Mouse (Mus musculus) forebrain, embryonic 16.5 days (tissue): ENCODE data around the gene Lrsam1. TPM values are rescaled to one million over a fixed set of nuclear protein-coding genes. Genes with fewer than 3 reads are reported as not detected.

Experiments used
- ATAC-seq: fragments of 200-750 bp; cut with Nextera tagmentation; 2 replicates; pipeline ENCODE4 v1.8.0; 2017; ENCODE audit warnings: mild to moderate bottlenecking, moderate library complexity
- H3K27ac ChIP-seq: fragments of 300-500 bp; sonication (generic); 2 replicates; pipeline ENCODE4 v1.5.1; 2014; ENCODE audit warnings: low read length, control low read depth
- H3K27me3 ChIP-seq: fragments of 300-500 bp; sonication (generic); replicated peaks from 2 replicates; pipeline ENCODE4 v1.6.1; 2014; ENCODE audit warnings: low read length; ENCODE audit not compliant: control insufficient read depth, insufficient read depth
- H3K36me3 ChIP-seq: fragments of 300-500 bp; sonication (generic); 2 replicates; pipeline ENCODE4 v1.6.1; 2014; ENCODE audit not compliant: control insufficient read depth, insufficient read depth
- H3K4me1 ChIP-seq: fragments of 300-500 bp; sonication (generic); replicated peaks from 2 replicates; pipeline ENCODE4 v1.6.1; 2014; ENCODE audit warnings: low read length; ENCODE audit not compliant: control insufficient read depth, insufficient read depth
- H3K4me2 ChIP-seq: fragments of 300-500 bp; sonication (generic); 2 replicates; pipeline ENCODE4 v1.6.1; 2014; ENCODE audit warnings: mild to moderate bottlenecking, low read length, control low read depth
- H3K4me3 ChIP-seq: fragments of 300-500 bp; sonication (generic); replicated peaks from 2 replicates; pipeline ENCODE4 v1.5.1; 2014; ENCODE audit warnings: mild to moderate bottlenecking, low read length, control low read depth
- H3K9ac ChIP-seq: fragments of 300-500 bp; sonication (generic); replicated peaks from 2 replicates; pipeline ENCODE4 v1.6.1; 2014; ENCODE audit warnings: low read depth, low read length, control low read depth
- H3K9me3 ChIP-seq: fragments of 300-500 bp; sonication (generic); 2 replicates; pipeline ENCODE4 v1.6.1; 2016; ENCODE audit warnings: low read length; ENCODE audit not compliant: control insufficient read depth
- WGBS: fragments of 180-500 bp; shearing (Covaris S2); extraction: QIAGEN DNeasy Blood & Tissue Kit; methylation state at CpG from one replicate; pipeline ENCODE4 v1.1.7; 2014; 5-methylcytosine and 5-hydroxymethylcytosine counted together
- polyA plus RNA-seq: library from polyadenylated mRNA; unstranded; fragments of >200 nt; fragmentation: Nextera tagmentation; extraction: Ambion mirVana; gene quantifications from 2 replicates; pipeline ENCODE4 v1.2.1, GENCODE M21; 2015

Gene Lrsam1
- polyA plus RNA-seq, 1 experiment from 2014 or later = 21.9 TPM

DNA sequence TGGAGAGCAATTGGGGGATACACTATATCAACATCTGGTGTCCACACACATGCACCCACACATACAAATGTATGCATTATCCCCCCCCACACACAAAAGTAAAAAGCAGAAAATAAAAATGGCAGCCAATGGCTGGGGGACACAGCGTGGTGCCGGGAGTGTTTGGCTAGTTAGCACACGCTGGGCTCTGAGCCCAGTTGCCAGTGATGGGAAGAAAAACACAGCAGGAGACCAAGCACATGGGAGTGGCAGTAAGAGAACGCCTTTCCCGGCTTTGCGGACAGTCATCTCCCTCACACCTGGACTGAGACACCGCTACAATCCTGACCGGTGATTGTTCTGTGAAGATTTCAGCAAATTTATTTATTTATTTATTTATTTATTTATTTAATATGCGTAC, 9.8 kb upstream of the Lrsam1 start:
- no peak for ATAC-seq
- H3K9me3 ChIP-seq = no peaks in the 10 kb centered on the region
- no peaks in the 10 kb centered on the region for H3K27me3 ChIP-seq
- peaks cover 23% of the 10 kb centered on the region for H3K4me1 ChIP-seq
- no peak overlapping the region for H3K4me3 ChIP-seq
- H3K4me2 ChIP-seq = no peak overlapping the region
- no peak overlapping the region for H3K9ac ChIP-seq
- 17% methylated on average over 9 of the region's 9 CpGs for WGBS
- H3K27ac ChIP-seq = no peak overlapping the region
- peaks cover 2% of the 10 kb centered on the region for H3K36me3 ChIP-seq

DNA sequence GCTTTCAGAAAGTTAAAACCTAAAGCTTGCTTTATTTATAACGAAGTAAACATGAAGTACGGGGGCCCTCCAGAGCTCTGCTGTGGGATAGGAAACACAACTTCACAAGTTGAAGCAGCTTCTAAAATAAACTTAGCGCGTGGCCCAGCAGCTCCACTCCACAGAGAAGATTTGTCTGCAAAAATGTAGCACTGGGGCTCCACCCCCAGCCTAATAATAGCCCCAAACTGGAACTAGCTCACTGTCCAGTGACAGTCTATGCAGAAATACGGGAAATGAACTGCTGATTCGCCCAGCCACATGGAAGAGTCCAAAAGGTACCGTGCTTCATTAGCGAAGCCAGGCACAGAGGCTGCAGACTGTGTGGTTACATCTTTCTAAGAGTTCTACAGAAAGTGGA, 7.9 kb upstream of the Lrsam1 start:
- Histone ChIP-seq H3K27me3 (no peaks in the 10 kb centered on the region), H3K4me3 (no peak overlapping the region)

DNA sequence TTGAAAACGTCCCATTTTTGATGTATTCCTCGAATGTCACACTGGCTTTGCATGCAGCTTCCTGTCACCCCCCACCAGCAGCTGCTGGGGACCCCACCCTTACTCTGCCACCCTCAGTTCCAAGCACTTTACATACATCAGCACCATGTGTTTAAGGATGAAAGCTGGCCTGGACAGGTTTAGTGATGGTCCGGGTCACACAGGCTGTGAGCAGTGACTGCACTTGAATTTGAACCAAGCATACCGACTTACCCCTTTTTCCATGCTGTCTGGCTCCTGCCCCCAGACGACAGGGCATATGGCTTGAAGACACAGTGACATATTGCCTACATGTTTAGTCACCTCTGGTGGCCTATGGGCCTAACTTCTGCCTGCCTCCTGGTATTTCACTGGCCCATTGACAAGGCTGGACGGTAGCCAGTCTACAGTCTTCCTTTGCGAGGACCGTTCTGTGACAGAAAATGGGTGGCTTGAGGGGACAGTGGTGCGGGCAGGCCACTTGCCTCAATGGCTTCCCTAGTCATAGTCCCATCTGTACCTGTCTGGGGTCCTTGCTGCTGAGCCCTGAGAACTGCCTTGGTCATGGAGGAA, 6.7 kb upstream of the Lrsam1 start:
- Histone ChIP-seq H3K4me3 (no peak overlapping the region), H3K9me3 (no peaks in the 10 kb centered on the region), H3K4me1 (peaks cover 34% of the 10 kb centered on the region), H3K27ac (no peak overlapping the region; the same call in 1 of the 2 replicates), H3K4me2 (no peak overlapping the region), H3K27me3 (no peaks in the 10 kb centered on the region), H3K9ac (peak overlapping the region; percentile 61; the same call in 1 of the 2 replicates), H3K36me3 (peaks cover 13% of the 10 kb centered on the region)
- WGBS = 74% methylated on average over 9 of the region's 9 CpGs
- ATAC-seq = no peak

More for the DNA sequence above, 7.9 kb upstream of the Lrsam1 start:
- WGBS = 88% methylated on average over 8 of the region's 8 CpGs
- H3K36me3 ChIP-seq = peaks cover 7% of the 10 kb centered on the region
- no peak overlapping the region for H3K4me2 ChIP-seq
- peaks cover 27% of the 10 kb centered on the region for H3K4me1 ChIP-seq
- H3K27ac ChIP-seq = no peak overlapping the region
- no peaks in the 10 kb centered on the region for H3K9me3 ChIP-seq
- no peak for ATAC-seq
- no peak overlapping the region for H3K9ac ChIP-seq

DNA sequence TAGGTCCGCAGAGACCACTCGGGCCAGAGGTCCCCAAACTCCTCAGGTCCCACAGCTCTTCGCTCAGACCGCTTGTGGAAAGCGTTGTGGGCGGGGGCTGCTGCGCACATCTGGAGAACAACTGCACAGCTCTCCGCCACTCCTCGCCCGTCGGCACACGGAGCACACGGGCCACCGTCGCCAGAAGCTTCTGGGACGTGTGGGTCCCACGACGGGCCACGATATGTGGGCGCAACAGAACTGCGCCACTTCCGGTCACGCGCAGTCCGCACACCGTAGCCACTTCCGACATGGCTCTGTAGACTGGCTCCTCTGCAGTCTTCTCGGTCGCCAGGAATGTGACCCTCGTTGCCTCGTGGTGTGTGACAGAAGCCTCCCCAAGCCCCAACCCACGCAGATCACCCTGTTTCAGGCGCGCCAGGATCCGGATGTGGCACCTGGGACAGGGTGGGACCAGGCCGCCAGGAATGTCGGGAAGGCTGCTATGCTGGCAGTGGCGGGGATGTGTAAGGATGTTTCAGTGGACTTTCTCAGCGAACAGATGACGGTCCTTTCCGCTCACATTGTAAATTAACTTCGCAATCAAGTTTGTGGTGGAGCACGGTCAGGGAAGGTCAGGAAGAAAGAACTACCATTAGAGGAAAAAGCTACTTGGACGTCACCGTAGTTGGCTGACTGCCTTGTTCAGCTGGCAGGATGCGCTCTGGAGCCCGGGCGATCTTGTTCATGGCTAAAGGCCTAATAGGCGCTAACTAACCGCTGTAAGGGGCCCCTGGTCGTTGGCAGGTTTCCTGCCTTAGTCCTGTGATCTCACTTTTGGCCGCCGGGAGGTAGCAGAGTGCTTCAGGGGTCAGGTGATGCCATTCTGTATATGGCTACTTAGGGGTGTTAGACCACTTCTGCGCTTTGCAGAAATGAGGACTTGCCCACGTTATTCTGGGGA, 5.5 kb upstream of the Lrsam1 start:
- ATAC-seq = peak; percentile 90
- peak overlapping the region; percentile 61 for H3K9ac ChIP-seq
- H3K4me1 ChIP-seq = peaks cover 45% of the 10 kb centered on the region
- no peaks in the 10 kb centered on the region for H3K27me3 ChIP-seq
- H3K4me2 ChIP-seq = peak overlapping the region; percentile 99
- peak overlapping the region; percentile 81 for H3K27ac ChIP-seq
- peaks cover 13% of the 10 kb centered on the region for H3K36me3 ChIP-seq
- H3K9me3 ChIP-seq = no peaks in the 10 kb centered on the region
- peak overlapping the region; percentile 54 for H3K4me3 ChIP-seq
- 1% methylated on average over 54 of the region's 55 CpGs for WGBS

DNA sequence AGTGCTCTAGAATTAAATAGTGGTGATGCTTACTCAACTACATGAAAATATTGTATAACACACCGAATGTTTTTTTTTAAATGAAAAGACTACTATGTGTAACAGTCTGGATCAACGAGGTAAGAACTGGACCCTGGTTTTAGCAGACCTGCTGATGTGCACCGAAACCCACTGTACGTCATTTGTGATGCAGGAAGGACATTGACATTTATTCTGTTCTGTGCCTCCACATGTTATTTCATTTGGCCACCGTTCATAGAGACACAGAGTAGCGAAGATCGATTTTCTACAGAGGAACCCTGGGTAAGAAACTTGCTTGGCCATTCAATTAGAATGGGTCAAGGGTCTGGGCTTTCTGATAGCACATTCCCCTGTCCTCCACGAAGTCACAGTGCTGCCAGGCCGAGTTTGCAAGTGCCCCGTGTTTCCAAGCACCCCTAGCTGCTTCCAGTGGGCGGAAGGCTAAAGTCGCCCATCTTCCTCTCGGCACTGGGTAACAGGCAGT, 4.8 kb upstream of the Lrsam1 start:
- H3K27me3 ChIP-seq = no peaks in the 10 kb centered on the region
- peak overlapping the region; percentile 99 for H3K4me2 ChIP-seq
- peak overlapping the region; percentile 54 for H3K4me3 ChIP-seq
- peaks cover 43% of the 10 kb centered on the region for H3K4me1 ChIP-seq
- no peak for ATAC-seq
- peak overlapping the region; percentile 61 for H3K9ac ChIP-seq
- H3K27ac ChIP-seq = peak overlapping the region; percentile 81
- 13% methylated on average over 13 of the region's 13 CpGs for WGBS
- peaks cover 13% of the 10 kb centered on the region for H3K36me3 ChIP-seq
- no peaks in the 10 kb centered on the region for H3K9me3 ChIP-seq

DNA sequence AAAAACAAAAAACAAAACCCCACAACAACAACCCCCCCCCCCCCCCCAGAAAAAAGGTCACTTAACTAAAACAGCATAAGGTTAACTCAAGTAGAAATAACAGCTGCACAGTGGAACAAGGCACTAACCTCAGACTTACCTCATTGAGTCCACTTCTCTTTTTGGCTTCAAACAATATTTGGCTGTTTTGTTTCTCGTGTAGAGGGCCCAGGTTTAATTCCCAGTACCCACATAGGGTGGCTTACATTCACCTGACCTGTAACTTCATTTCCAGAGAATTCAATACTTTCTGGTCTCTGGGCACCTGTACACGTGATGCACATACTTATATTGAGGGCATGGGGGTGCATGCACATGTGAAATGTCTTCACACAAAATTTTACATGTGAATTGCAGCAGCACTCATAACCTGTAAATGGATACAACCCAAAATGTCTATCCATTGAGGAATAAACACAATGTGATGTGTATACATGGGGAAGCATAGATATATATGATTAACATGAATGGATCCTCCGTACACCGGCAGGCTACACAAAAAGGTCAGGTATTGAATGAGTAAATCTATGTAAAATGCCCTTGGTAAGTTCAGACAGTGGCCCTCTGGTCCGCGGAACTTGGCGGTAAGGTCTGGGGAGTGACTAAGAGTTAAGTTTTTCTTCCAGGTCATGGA, 4.2 kb upstream of the Lrsam1 start:
- Histone ChIP-seq H3K36me3 (peaks cover 13% of the 10 kb centered on the region), H3K4me3 (no peak overlapping the region), H3K27ac (no peak overlapping the region), H3K4me1 (peaks cover 42% of the 10 kb centered on the region), H3K9ac (no peak overlapping the region), H3K4me2 (no peak overlapping the region), H3K9me3 (no peaks in the 10 kb centered on the region), H3K27me3 (no peaks in the 10 kb centered on the region)
- WGBS = 20% methylated on average over 7 of the region's 7 CpGs
- no peak for ATAC-seq

DNA sequence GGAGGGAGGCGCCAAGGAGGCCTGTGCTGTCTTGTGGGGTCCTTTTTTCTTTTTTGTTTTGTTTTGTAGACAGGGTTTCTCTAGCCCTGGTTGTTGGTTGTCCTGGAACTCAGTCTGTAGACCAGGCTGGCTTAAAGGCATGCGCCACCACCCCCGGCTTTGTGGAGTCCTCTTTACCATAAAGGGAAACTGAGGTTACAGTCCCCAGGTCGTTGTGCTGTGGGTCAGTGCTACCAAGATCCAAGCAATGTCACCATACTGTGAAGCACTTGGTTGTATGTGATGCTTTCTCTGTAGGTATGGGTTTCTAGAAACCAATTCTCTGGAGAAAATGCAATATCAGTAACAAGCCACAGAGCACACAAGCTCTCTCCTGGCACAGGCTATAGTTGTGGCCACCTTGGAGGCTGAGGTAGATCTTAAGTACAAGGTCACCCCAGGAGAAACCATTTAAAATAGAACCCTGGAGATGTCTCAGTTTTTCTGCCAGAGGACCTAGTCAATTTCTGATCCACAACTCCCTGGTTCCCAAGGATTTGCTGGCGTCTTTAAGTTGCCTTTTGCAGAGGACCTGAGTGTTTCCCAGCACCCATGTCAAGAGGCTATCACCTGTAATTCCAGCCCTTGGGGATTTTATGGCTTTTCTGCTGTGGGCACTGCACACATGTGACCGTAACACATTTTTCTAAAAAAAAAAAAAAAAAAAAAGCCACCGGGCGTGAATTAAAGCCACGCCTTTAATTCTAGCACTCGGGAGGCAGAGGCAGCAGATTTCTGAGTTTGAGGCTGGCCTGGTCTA, 3.4 kb upstream of the Lrsam1 start:
- Histone ChIP-seq H3K4me3 (no peak overlapping the region), H3K27ac (no peak overlapping the region), H3K4me1 (peaks cover 44% of the 10 kb centered on the region), H3K9ac (no peak overlapping the region), H3K27me3 (no peaks in the 10 kb centered on the region), H3K36me3 (peaks cover 13% of the 10 kb centered on the region), H3K4me2 (no peak overlapping the region), H3K9me3 (no peaks in the 10 kb centered on the region)
- no peak for ATAC-seq
- 30% methylated on average over 10 of the region's 10 CpGs for WGBS

DNA sequence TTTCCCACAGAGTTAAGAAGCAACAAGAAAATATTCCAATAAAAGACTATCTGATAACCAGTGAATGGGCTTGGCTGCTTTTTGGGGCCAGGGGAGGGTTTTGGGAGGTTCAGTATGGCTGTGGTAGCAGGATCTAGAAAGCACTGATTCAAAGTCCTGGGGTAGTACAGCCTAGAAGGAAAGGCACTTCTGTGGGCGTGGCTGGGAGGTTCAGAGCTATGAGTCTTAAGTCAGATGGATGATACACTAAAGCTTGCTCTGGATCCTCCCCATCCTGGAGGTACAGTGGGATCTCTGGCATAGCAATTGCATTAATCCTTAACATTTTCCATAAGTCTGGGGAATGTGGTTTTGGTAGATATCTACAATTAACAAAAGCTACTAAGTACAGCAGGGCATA, 2.6 kb upstream of the Lrsam1 start:
- H3K4me1 ChIP-seq = peaks cover 44% of the 10 kb centered on the region
- no peak overlapping the region for H3K4me2 ChIP-seq
- 90% methylated on average over 1 of the region's 1 CpGs for WGBS

More for the DNA sequence above, 2.6 kb upstream of the Lrsam1 start:
- H3K9me3 ChIP-seq = no peaks in the 10 kb centered on the region
- H3K9ac ChIP-seq = no peak overlapping the region
- no peak overlapping the region for H3K4me3 ChIP-seq
- no peak overlapping the region for H3K27ac ChIP-seq
- no peaks in the 10 kb centered on the region for H3K27me3 ChIP-seq
- peaks cover 13% of the 10 kb centered on the region for H3K36me3 ChIP-seq
- no peak for ATAC-seq
